Mouse (Mus musculus) intestine, postnatal 0 days (tissue): ENCODE data around the gene Rbm7. TPM values are rescaled to one million over a fixed set of nuclear protein-coding genes. Genes with fewer than 3 reads are reported as not detected.
A peak's percentile ranks its signal among the peaks of the same experiment; 100 is the strongest.
"Not testable (repeated sequence)": the region's sequence is repeated elsewhere in the genome, so short reads cannot be mapped to it uniquely, and the experiment has no call there.

Experiments
- ATAC-seq: fragments of 200-750 bp; cut with Nextera tagmentation; 2 replicates; pipeline ENCODE4 v1.8.0; 2017; ENCODE audit warnings: mild to moderate bottlenecking, moderate TSS enrichment, moderate library complexity
- H3K27ac ChIP-seq: fragments of 300-500 bp; sonication (generic); 2 replicates; pipeline ENCODE4 v1.5.1; 2014; ENCODE audit warnings: mild to moderate bottlenecking, low read depth, low read length, moderate library complexity
- H3K27me3 ChIP-seq: fragments of 300-500 bp; sonication (generic); replicated peaks from 2 replicates; pipeline ENCODE4 v1.6.1; 2014; ENCODE audit warnings: low read length, mixed read lengths; ENCODE audit not compliant: control insufficient read depth, insufficient read depth
- H3K36me3 ChIP-seq: fragments of 300-500 bp; sonication (generic); 2 replicates; pipeline ENCODE4 v1.6.1; 2014; ENCODE audit warnings: mild to moderate bottlenecking, moderate library complexity; ENCODE audit not compliant: control insufficient read depth, insufficient read depth
- H3K4me1 ChIP-seq: fragments of 300-500 bp; sonication (generic); replicated peaks from 2 replicates; pipeline ENCODE4 v1.6.1; 2014; ENCODE audit warnings: antibody characterized with exemption, low read length, mixed read lengths; ENCODE audit not compliant: control insufficient read depth, insufficient read depth
- H3K4me2 ChIP-seq: fragments of 300-500 bp; sonication (generic); replicated peaks from 2 replicates; pipeline ENCODE4 v1.6.1; 2014; ENCODE audit warnings: low read depth, mild to moderate bottlenecking, moderate library complexity
- H3K4me3 ChIP-seq: fragments of 300-500 bp; sonication (generic); 2 replicates; pipeline ENCODE4 v1.5.1; 2014; ENCODE audit warnings: low read depth, low read length
- H3K9ac ChIP-seq: fragments of 300-500 bp; sonication (generic); 2 replicates; pipeline ENCODE4 v1.6.1; 2014; ENCODE audit warnings: mild to moderate bottlenecking, low read depth, low read length
- H3K9me3 ChIP-seq: fragments of 300-500 bp; sonication (generic); 2 replicates; pipeline ENCODE4 v1.6.1; 2016; ENCODE audit warnings: mixed run types; ENCODE audit not compliant: control insufficient read depth
- CTCF ChIP-seq: sonication (generic); IDR thresholded peaks from 2 replicates; pipeline ENCODE4 v1.5.1; 2016; ENCODE audit warnings: low read depth, mild to moderate bottlenecking, control low read depth, antibody characterized with exemption, moderate library complexity
- whole genome bisulfite sequencing: fragments of 180-500 bp; shearing (Covaris S2); extraction: QIAGEN DNeasy Blood & Tissue Kit; methylation state at CpG from one replicate; pipeline ENCODE4 v1.1.7; 2014; 5-methylcytosine and 5-hydroxymethylcytosine counted together
- polyA plus RNA-seq: library from polyadenylated mRNA; unstranded; fragments of >200 nt; fragmentation: Nextera tagmentation; extraction: Ambion mirVana; gene quantifications from 2 replicates; pipeline ENCODE4 v1.2.1, GENCODE M21; 2015

Rbm7 gene
- 73.5 and 74.0 TPM in 2 replicates for polyA plus RNA-seq

- Histone ChIP-seq H3K27ac (peak within 1 kb of the TSS; percentile 94), H3K4me1 (no peaks in the 10 kb centered on the region), H3K4me2 (peak within 1 kb of the TSS; percentile 86), H3K4me3 (peak within 1 kb of the TSS; percentile 92), H3K9ac (peak within 1 kb of the TSS; percentile 87), H3K36me3 (peaks cover 30% of the 10 kb centered on the region), H3K27me3 (no peaks in the 10 kb centered on the region), H3K9me3 (no peaks in the 10 kb centered on the region)
- under 1% methylated on average over 72 of the region's 72 CpGs for WGBS
- TF ChIP-seq CTCF = no peak
- ATAC-seq = peak; percentile 99
Measured at GRCm38 (mm10) chr9:48494817-48495547, at the start of gene Rbm7, which contains the start of gene Gm5617. TSS of gene Rbm7 (minus strand) at chr9:48495299. TSS of gene Gm5617 (plus strand) at chr9:48495442.

- Histone ChIP-seq H3K36me3 (no peaks in the 10 kb centered on the region), H3K27ac (no peak overlapping the region), H3K4me3 (no peak overlapping the region), H3K9ac (no peak overlapping the region), H3K4me2 (no peak overlapping the region), H3K27me3 (0 out of 2 replicates have a peak, but pooled peaks cover 5% of the 10 kb centered on the region), H3K4me1 (no peaks in the 10 kb centered on the region), H3K9me3 (peaks cover 12% of the 10 kb centered on the region; the same call in 1 of the 2 replicates)
- ATAC-seq = no peak
- WGBS = 15% methylated on average over 12 of the region's 12 CpGs
- TF ChIP-seq CTCF = no peak
Measured at GRCm38 (mm10) chr9:48538688-48539087, 43.6 kb upstream of the Rbm7 start.

- Histone ChIP-seq H3K36me3 (no peaks in the 10 kb centered on the region), H3K4me2 (no peak overlapping the region), H3K4me1 (no peaks in the 10 kb centered on the region), H3K9me3 (peaks cover 11% of the 10 kb centered on the region; the same call in 1 of the 2 replicates), H3K27ac (no peak overlapping the region), H3K27me3 (0 out of 2 replicates have a peak, but pooled peaks cover 5% of the 10 kb centered on the region), H3K9ac (no peak overlapping the region), H3K4me3 (no peak overlapping the region)
- 10% methylated on average over 17 of the region's 17 CpGs for WGBS
- no peak for ATAC-seq
- no peak for TF ChIP-seq CTCF
Measured at GRCm38 (mm10) chr9:48538044-48538645, 43.0 kb upstream of the Rbm7 start.

GRCm38 (mm10) chr9:48537616-48538015 is 42.5 kb upstream of the Rbm7 start:
- H3K4me2 ChIP-seq, H3K9ac ChIP-seq, H3K36me3 ChIP-seq, H3K4me3 ChIP-seq, H3K4me1 ChIP-seq, H3K9me3 ChIP-seq, H3K27me3 ChIP-seq, ATAC-seq, H3K27ac ChIP-seq: not testable (repeated sequence)
- 39% methylated on average over 1 of the region's 1 CpGs for WGBS

- Histone ChIP-seq H3K4me1 (no peaks in the 10 kb centered on the region), H3K27me3 (0 out of 2 replicates have a peak, but pooled peaks cover 5% of the 10 kb centered on the region), H3K36me3 (no peaks in the 10 kb centered on the region), H3K9ac (no peak overlapping the region), H3K4me3 (no peak overlapping the region), H3K27ac (no peak overlapping the region), H3K9me3 (peaks cover 4% of the 10 kb centered on the region; the same call in 1 of the 2 replicates), H3K4me2 (no peak overlapping the region)
- 70% methylated on average over 1 of the region's 1 CpGs for WGBS
- TF ChIP-seq CTCF = no peak
- ATAC-seq = no peak
Measured at GRCm38 (mm10) chr9:48536414-48536813, 41.3 kb upstream of the Rbm7 start.

- Histone ChIP-seq H3K4me1 (no peaks in the 10 kb centered on the region), H3K9ac (no peak overlapping the region), H3K27me3 (no peaks in the 10 kb centered on the region), H3K36me3 (no peaks in the 10 kb centered on the region), H3K9me3 (no peaks in the 10 kb centered on the region), H3K27ac (no peak overlapping the region), H3K4me2 (no peak overlapping the region), H3K4me3 (no peak overlapping the region)
- 89% methylated on average over 2 of the region's 2 CpGs for WGBS
- no peak for TF ChIP-seq CTCF
- no peak for ATAC-seq
Measured at GRCm38 (mm10) chr9:48532730-48533129, 37.6 kb upstream of the Rbm7 start.
